In genomic region chr5:102817641-102818040, GRCm38 (mm10) we compare ENCODE assay signal across 12 mouse cellular contexts.
DNase-seq lines count a peak whose midpoint lies in the region; ATAC-seq and TF ChIP-seq lines count a peak whose summit lies in the region.
"Had no signal": no experiment of that assay in that cellular context is flagged by ENCODE, and none has a peak within 500 bp of the region (broad histone marks: within the 10 kb centered on the region; RNA-seq: fewer than 3 reads in every experiment).

No protein-coding gene starts in this region.

- no peak overlapping the region for H3K4me3 ChIP-seq in intestine, embryonic 14.5 days (ENCODE audit: low read depth, low read length)
- no peak overlapping the region for H3K4me3 ChIP-seq in intestine, postnatal 0 days (ENCODE audit: low read depth, low read length)
- no peak overlapping the region for H3K4me3 ChIP-seq in stomach, postnatal 0 days (ENCODE audit: low read depth, low read length)
- H3K4me3 ChIP-seq: limb, embryonic 12.5 days had no signal

- H3K9ac ChIP-seq in intestine, embryonic 14.5 days (ENCODE audit: low read length): no peak overlapping the region
- H3K9ac ChIP-seq in intestine, postnatal 0 days (ENCODE audit: low read depth, low read length): no peak overlapping the region
- no peak overlapping the region for H3K9ac ChIP-seq in stomach, postnatal 0 days (ENCODE audit: low read length)
- H3K9ac ChIP-seq: limb, embryonic 12.5 days had no signal

- H3K27me3 ChIP-seq in intestine, embryonic 14.5 days (replicated peaks; ENCODE audit: control insufficient read depth, insufficient read depth, low read length): no peaks in the 10 kb centered on the region
- no peaks in the 10 kb centered on the region for H3K27me3 ChIP-seq in intestine, postnatal 0 days (replicated peaks; ENCODE audit: control insufficient read depth, insufficient read depth, low read length)
- no peaks in the 10 kb centered on the region for H3K27me3 ChIP-seq in stomach, postnatal 0 days (ENCODE audit: control insufficient read depth, insufficient read depth, low read length)
- H3K27me3 ChIP-seq: limb, embryonic 12.5 days had no signal

- ATAC-seq in intestine, embryonic 14.5 days (replicated peaks; ENCODE audit: low FRiP score, low TSS enrichment, low read depth): 0 out of 2 replicates have a peak, but pooled peaks have one; percentile 62
- ATAC-seq in intestine, postnatal 0 days: no peak
- peak; percentile 53; the same call in 1 of the 2 replicates for ATAC-seq in stomach, postnatal 0 days (ENCODE audit: low FRiP score, low TSS enrichment)
- ATAC-seq: CD4-positive, CD25-positive, alpha-beta regulatory T cell, adult 4 months had no signal

- no peaks in the 10 kb centered on the region; the same call in 1 of the 2 replicates for H3K4me1 ChIP-seq in intestine, embryonic 14.5 days (replicated peaks; ENCODE audit: control insufficient read depth, insufficient read depth, low read length)
- H3K4me1 ChIP-seq in intestine, postnatal 0 days (replicated peaks; ENCODE audit: control insufficient read depth, insufficient read depth, low read length): no peaks in the 10 kb centered on the region
- H3K4me1 ChIP-seq in stomach, postnatal 0 days (replicated peaks; ENCODE audit: control insufficient read depth, insufficient read depth): no peaks in the 10 kb centered on the region
- H3K4me1 ChIP-seq: limb, embryonic 12.5 days had no signal

- no peak overlapping the region for H3K4me2 ChIP-seq in intestine, embryonic 14.5 days (ENCODE audit: low read length)
- H3K4me2 ChIP-seq in intestine, postnatal 0 days (replicated peaks; ENCODE audit: low read depth): no peak overlapping the region
- no peak overlapping the region for H3K4me2 ChIP-seq in stomach, postnatal 0 days (replicated peaks; ENCODE audit: low read depth)
- H3K4me2 ChIP-seq: limb, embryonic 12.5 days had no signal

- DNase-seq in intestine, embryonic 14.5 days (ENCODE audit: low spot score): no peak
- peak; percentile 90 to 94 for DNase-seq in kidney, adult 8-10 months
- DNase-seq in kidney, postnatal 4 days: peak; percentile 73 to 84
- no peak for DNase-seq in stomach, postnatal 0 days (ENCODE audit: low spot score)
- no peak for DNase-seq in neural tube, embryonic 10.5 days (ENCODE audit: extremely low spot score, low spot score)
- DNase-seq in ovary, postnatal 36 days (ENCODE audit: low spot score): no peak
- no peak for DNase-seq in left cerebral cortex, adult 18-20 months (ENCODE audit: low spot score in 2 of 2)
- DNase-seq: layer of hippocampus, postnatal 36 days; lung, postnatal 14 days had no signal

- H3K9me3 ChIP-seq in intestine, embryonic 14.5 days (ENCODE audit: control insufficient read depth, low read length): no peaks in the 10 kb centered on the region
- H3K9me3 ChIP-seq in intestine, postnatal 0 days (ENCODE audit: control insufficient read depth): no peaks in the 10 kb centered on the region
- no peaks in the 10 kb centered on the region for H3K9me3 ChIP-seq in stomach, postnatal 0 days (ENCODE audit: control insufficient read depth, low read length)
- H3K9me3 ChIP-seq: limb, embryonic 12.5 days had no signal

- H3K27ac ChIP-seq in intestine, embryonic 14.5 days (ENCODE audit: low read depth): no peak overlapping the region
- H3K27ac ChIP-seq in intestine, postnatal 0 days (ENCODE audit: low read depth, low read length): no peak overlapping the region
- no peak overlapping the region for H3K27ac ChIP-seq in stomach, postnatal 0 days (replicated peaks)
- H3K27ac ChIP-seq: limb, embryonic 12.5 days had no signal

- no peak for TF ChIP-seq EP300 in stomach, postnatal 0 days (optimal IDR thresholded peaks at IDR 0.05)

- TF ChIP-seq CTCF in intestine, postnatal 0 days (IDR thresholded peaks at IDR 0.05; ENCODE audit: low read depth): no peak
- no peak for TF ChIP-seq CTCF in stomach, postnatal 0 days (IDR thresholded peaks at IDR 0.05; ENCODE audit: low read depth)

- 60% methylated on average over 7 of the region's 7 CpGs for WGBS in intestine, embryonic 14.5 days
- 44% methylated on average over 7 of the region's 7 CpGs for WGBS in intestine, postnatal 0 days
- 70% methylated on average over 7 of the region's 7 CpGs for WGBS in stomach, postnatal 0 days

- no peaks in the 10 kb centered on the region for H3K36me3 ChIP-seq in intestine, embryonic 14.5 days (ENCODE audit: control insufficient read depth, insufficient read depth, low read length)
- H3K36me3 ChIP-seq in intestine, postnatal 0 days (ENCODE audit: control insufficient read depth, insufficient read depth): no peaks in the 10 kb centered on the region
- no peaks in the 10 kb centered on the region for H3K36me3 ChIP-seq in stomach, postnatal 0 days (ENCODE audit: control insufficient read depth, insufficient read depth, low read length)
- H3K36me3 ChIP-seq: limb, embryonic 12.5 days had no signal

Comparison
In these comparisons a context has a peak if more than half of its experiments do, and no peak if none do; other contexts are left out.
1. DNase-seq: peak in kidney, adult 8-10 months (2 of 2) and kidney, postnatal 4 days (2 of 2); none in intestine, embryonic 14.5 days (single experiment), stomach, postnatal 0 days (single experiment), neural tube, embryonic 10.5 days (single experiment), ovary, postnatal 36 days (single experiment) and left cerebral cortex, adult 18-20 months (0 of 2).